Mouse (Mus musculus) myocyte (in vitro differentiated cells): ENCODE data around the gene Fxyd6. TPM values are rescaled to one million over a fixed set of nuclear protein-coding genes. Genes with fewer than 3 reads are reported as not detected.

Source experiments
- H3K27me3 ChIP-seq: one replicate; pipeline ENCODE4 v1.6.1; 2011; ENCODE audit not compliant: control insufficient read depth, insufficient read depth, insufficient read length
- H3K36me3 ChIP-seq: one replicate; pipeline ENCODE4 v1.6.1; 2011; ENCODE audit not compliant: control insufficient read depth, insufficient read depth
- H3K4me2 ChIP-seq: one replicate; pipeline ENCODE4 v1.6.1; 2011; ENCODE audit warnings: low read depth, control low read depth
- H3K4me3 ChIP-seq: one replicate; pipeline ENCODE4 v1.5.1; 2011; ENCODE audit warnings: mild to moderate bottlenecking, control low read depth, moderate library complexity
- H3K79me2 ChIP-seq: one replicate; pipeline ENCODE4 v1.6.1; 2011; ENCODE audit not compliant: control insufficient read depth, insufficient read depth
- H3ac ChIP-seq: one replicate; pipeline ENCODE4 v1.6.1; 2011; ENCODE audit not compliant: control insufficient read depth, insufficient read length
- CEBPB ChIP-seq: IDR thresholded peaks from 2 replicates; pipeline ENCODE4 v1.6.1; 2011; ENCODE audit warnings: mild to moderate bottlenecking, moderate library complexity; ENCODE audit not compliant: poor library complexity, insufficient read depth, severe bottlenecking
- E2F4 ChIP-seq: IDR thresholded peaks from one replicate; pipeline ENCODE4 v1.6.1; 2011; ENCODE audit warnings: mild to moderate bottlenecking, control low read depth, moderate library complexity; ENCODE audit not compliant: insufficient read depth
- MAX ChIP-seq: IDR thresholded peaks from one replicate; pipeline ENCODE4 v1.6.1; 2011; ENCODE audit warnings: low read depth, mild to moderate bottlenecking, control low read depth
- MYOD1 ChIP-seq, 3 experiments: IDR thresholded peaks; one replicate each; pipeline ENCODE4 v1.6.1; 2011; ENCODE audit warnings: control low read depth in 2 of 3, low read depth in 2 of 3, mild to moderate bottlenecking in 2 of 3, moderate library complexity in 1 of 3; ENCODE audit not compliant: insufficient read length in 2 of 3, control insufficient read depth in 1 of 3
- MYOG ChIP-seq, 3 experiments: IDR thresholded peaks; one replicate each; pipeline ENCODE4 v1.6.1; 2011; ENCODE audit warnings: control low read depth in 2 of 3, low read depth in 2 of 3, mild to moderate bottlenecking in 2 of 3; ENCODE audit not compliant: insufficient read length in 2 of 3, control insufficient read depth in 1 of 3, insufficient read depth in 1 of 3
- POLR2A ChIP-seq: IDR thresholded peaks from one replicate; pipeline ENCODE4 v1.6.1; 2011; ENCODE audit warnings: low read depth, mild to moderate bottlenecking, control low read depth, moderate library complexity; ENCODE audit not compliant: insufficient read length
- POLR2AphosphoS2 ChIP-seq: IDR thresholded peaks from one replicate; pipeline ENCODE4 v1.6.1; 2011; ENCODE audit warnings: low read depth, control low read depth; ENCODE audit not compliant: insufficient read length
- REST ChIP-seq: IDR thresholded peaks from one replicate; pipeline ENCODE4 v1.6.1; 2011; ENCODE audit warnings: mild to moderate bottlenecking, control low read depth, moderate library complexity; ENCODE audit not compliant: insufficient read depth, insufficient read length
- SRF ChIP-seq: IDR thresholded peaks from one replicate; pipeline ENCODE4 v1.6.1; 2011; ENCODE audit warnings: low read depth; ENCODE audit not compliant: control insufficient read depth, insufficient read length
- TCF12 ChIP-seq: IDR thresholded peaks from one replicate; pipeline ENCODE4 v1.6.1; 2011; ENCODE audit warnings: mild to moderate bottlenecking, control low read depth; ENCODE audit not compliant: poor library complexity, insufficient read depth, severe bottlenecking
- TCF3 ChIP-seq: IDR thresholded peaks from one replicate; pipeline ENCODE4 v1.6.1; 2011; ENCODE audit warnings: low read depth, control low read depth; ENCODE audit not compliant: insufficient read length
- USF1 ChIP-seq: IDR thresholded peaks from one replicate; pipeline ENCODE4 v1.6.1; 2011; ENCODE audit warnings: low read depth, mild to moderate bottlenecking, control low read depth, moderate library complexity
- polyA plus RNA-seq: library from polyadenylated mRNA; unstranded; fragments of >200 nt; fragmentation: generic; extraction: Trizol; gene quantifications from one replicate; pipeline ENCODE4 v1.2.1, GENCODE M21; 2012; ENCODE audit warnings: missing spikeins

Fxyd6 gene
- polyA plus RNA-seq, 1 experiment, result 0.73 TPM

- H3K79me2 ChIP-seq, result no peaks in the 10 kb centered on the region
- H3K36me3 ChIP-seq, result no peaks in the 10 kb centered on the region
- no peak overlapping the region for H3ac ChIP-seq
- H3K27me3 ChIP-seq, result peaks cover 3% of the 10 kb centered on the region
- TF ChIP-seq TCF12, result no peak
- no peak for TF ChIP-seq MYOG (IDR thresholded peaks at IDR 0.05; ENCODE audit: control insufficient read depth in 1 of 3, insufficient read depth in 1 of 3, insufficient read length in 2 of 3, low read depth in 2 of 3)
- TF ChIP-seq POLR2A, result no peak
- TF ChIP-seq USF1, result no peak
- no peak for TF ChIP-seq MAX
- TF ChIP-seq POLR2AphosphoS2, result no peak
- no peak for TF ChIP-seq REST
- no peak for TF ChIP-seq E2F4
- no peak for TF ChIP-seq MYOD1 (IDR thresholded peaks at IDR 0.05; ENCODE audit: control insufficient read depth in 1 of 3, insufficient read length in 2 of 3, low read depth in 2 of 3)
- no peak for TF ChIP-seq TCF3
- no peak for TF ChIP-seq CEBPB
- no peak for TF ChIP-seq SRF
- no peak overlapping the region for H3K4me3 ChIP-seq
- H3K4me2 ChIP-seq, result no peak overlapping the region
Observed at GRCm38 (mm10) chr9:45363639-45364214, 6.3 kb upstream of the Fxyd6 start.

- no peaks in the 10 kb centered on the region for H3K36me3 ChIP-seq
- H3K27me3 ChIP-seq, result peaks cover 28% of the 10 kb centered on the region
- no peak overlapping the region for H3K4me2 ChIP-seq
- H3K4me3 ChIP-seq, result no peak overlapping the region
- no peak for TF ChIP-seq REST
- TF ChIP-seq POLR2A, result no peak
- no peak for TF ChIP-seq MAX
- TF ChIP-seq TCF12, result no peak
- no peak for TF ChIP-seq SRF
- TF ChIP-seq E2F4, result no peak
- no peak for TF ChIP-seq USF1
- no peak for TF ChIP-seq POLR2AphosphoS2
- no peak for TF ChIP-seq CEBPB
- TF ChIP-seq MYOD1 (IDR thresholded peaks at IDR 0.05; ENCODE audit: control insufficient read depth in 1 of 3, insufficient read length in 2 of 3, low read depth in 2 of 3), result no peak
- no peak overlapping the region for H3ac ChIP-seq
- H3K79me2 ChIP-seq, result no peaks in the 10 kb centered on the region
Observed at GRCm38 (mm10) chr9:45367716-45368115, 2.3 kb upstream of the Fxyd6 start.

- Histone ChIP-seq H3K36me3 (no peaks in the 10 kb centered on the region), H3K27me3 (peaks cover 28% of the 10 kb centered on the region), H3K4me3 (no peak overlapping the region), H3K4me2 (no peak overlapping the region), H3K79me2 (no peaks in the 10 kb centered on the region), H3ac (no peak overlapping the region)
- TF ChIP-seq MYOD1 (IDR thresholded peaks at IDR 0.05; ENCODE audit: control insufficient read depth in 1 of 3, insufficient read length in 2 of 3, low read depth in 2 of 3) (no peak), POLR2A (no peak), TCF12 (no peak), TCF3 (no peak), POLR2AphosphoS2 (no peak), CEBPB (no peak)
Observed at GRCm38 (mm10) chr9:45368341-45368901, 1.6 kb upstream of the Fxyd6 start.

- Histone ChIP-seq H3K4me3 (no peak overlapping the region), H3K27me3 (peaks cover 28% of the 10 kb centered on the region), H3K79me2 (no peaks in the 10 kb centered on the region), H3K4me2 (no peak overlapping the region), H3K36me3 (no peaks in the 10 kb centered on the region), H3ac (no peak overlapping the region)
- TF ChIP-seq SRF, result no peak
- TF ChIP-seq TCF12, result no peak
- TF ChIP-seq POLR2AphosphoS2, result no peak
- TF ChIP-seq REST, result no peak
- no peak for TF ChIP-seq POLR2A
- no peak for TF ChIP-seq MYOG (IDR thresholded peaks at IDR 0.05; ENCODE audit: control insufficient read depth in 1 of 3, insufficient read depth in 1 of 3, insufficient read length in 2 of 3, low read depth in 2 of 3)
- no peak for TF ChIP-seq MAX
- TF ChIP-seq CEBPB, result no peak
- TF ChIP-seq E2F4, result no peak
- TF ChIP-seq MYOD1 (IDR thresholded peaks at IDR 0.05; ENCODE audit: control insufficient read depth in 1 of 3, insufficient read length in 2 of 3, low read depth in 2 of 3), result no peak
- TF ChIP-seq TCF3, result no peak
Observed at GRCm38 (mm10) chr9:45370616-45371336, 791 bp downstream of the Fxyd6 start.
